Mouse (Mus musculus) heart, embryonic 12.5 days (tissue): ENCODE measurements around the gene Abcg3. TPM values are rescaled to one million over a fixed set of nuclear protein-coding genes. Genes with fewer than 3 reads are reported as not detected.
"Not testable (repeated sequence)": the region's sequence is repeated elsewhere in the genome, so short reads cannot be mapped to it uniquely, and the experiment has no call there.

ENCODE experiments used
- ATAC-seq: fragments of 200-750 bp; cut with Nextera tagmentation; 2 replicates; pipeline ENCODE4 v1.8.0; 2017; ENCODE audit warnings: moderate TSS enrichment, moderate library complexity; ENCODE audit not compliant: insufficient number of reproducible peaks, low FRiP score
- H3K27ac ChIP-seq: fragments of 300-500 bp; sonication (generic); 2 replicates; pipeline ENCODE4 v1.5.1; 2016; ENCODE audit warnings: mild to moderate bottlenecking, moderate library complexity; ENCODE audit not compliant: poor library complexity, severe bottlenecking
- H3K27me3 ChIP-seq: fragments of 300-500 bp; sonication (generic); replicated peaks from 2 replicates; pipeline ENCODE4 v1.6.1; 2016; ENCODE audit warnings: mild to moderate bottlenecking, moderate library complexity
- H3K36me3 ChIP-seq: fragments of 300-500 bp; sonication (generic); 2 replicates; pipeline ENCODE4 v1.6.1; 2016; ENCODE audit warnings: mild to moderate bottlenecking, moderate library complexity
- H3K4me1 ChIP-seq: fragments of 300-500 bp; sonication (generic); replicated peaks from 2 replicates; pipeline ENCODE4 v1.6.1; 2016; ENCODE audit warnings: mild to moderate bottlenecking
- H3K4me2 ChIP-seq: fragments of 300-500 bp; sonication (generic); 2 replicates; pipeline ENCODE4 v1.6.1; 2016; ENCODE audit warnings: mild to moderate bottlenecking, moderate library complexity
- H3K4me3 ChIP-seq: fragments of 300-500 bp; sonication (generic); 2 replicates; pipeline ENCODE4 v1.5.1; 2016; ENCODE audit warnings: mild to moderate bottlenecking
- H3K9ac ChIP-seq: fragments of 300-500 bp; sonication (generic); 2 replicates; pipeline ENCODE4 v1.6.1; 2016; ENCODE audit warnings: mild to moderate bottlenecking, moderate library complexity
- H3K9me3 ChIP-seq: fragments of 300-500 bp; sonication (generic); replicated peaks from 2 replicates; pipeline ENCODE4 v1.6.1; 2016; ENCODE audit warnings: mild to moderate bottlenecking, moderate library complexity
- whole genome bisulfite sequencing: fragments of 180-500 bp; shearing (Covaris S2); methylation state at CpG from one replicate; pipeline ENCODE4 v1.1.7; 2016; 5-methylcytosine and 5-hydroxymethylcytosine counted together
- polyA plus RNA-seq: library from polyadenylated mRNA; unstranded; fragments of >200 nt; fragmentation: Nextera tagmentation; extraction: Ambion mirVana; gene quantifications from 2 replicates; pipeline ENCODE4 v1.2.1, GENCODE M21; 2016

Abcg3 gene
- polyA plus RNA-seq, 1 experiment from 2014 or later: 0.27 TPM

GRCm38 (mm10) chr5:104906556-104906955 lies 76.0 kb downstream of the Abcg3 start:
- ATAC-seq, H3K36me3 ChIP-seq, H3K27ac ChIP-seq, H3K4me2 ChIP-seq, H3K4me3 ChIP-seq, H3K27me3 ChIP-seq, H3K9me3 ChIP-seq, H3K4me1 ChIP-seq, H3K9ac ChIP-seq: not testable (repeated sequence)
- 77% methylated on average over 5 of the region's 5 CpGs for WGBS

Other genes with a start within 250 kb of the Abcg3 start
- 1.6 TPM in 2 replicates for gene Zfp951, start 122.6 kb downstream of the Abcg3 start, polyA plus RNA-seq
- 4.4 and 4.6 TPM in 2 replicates for gene Gbp9, start 156.8 kb upstream of the Abcg3 start, polyA plus RNA-seq
- gene Gbp8, start 156.8 kb upstream of the Abcg3 start, polyA plus RNA-seq: 1.4 and 1.8 TPM in 2 replicates
- 6.1 and 9.6 TPM in 2 replicates for gene Gbp4, start 156.9 kb upstream of the Abcg3 start, polyA plus RNA-seq